Mouse (Mus musculus): ENCODE results near the gene Rin2. TPM values are rescaled to one million over a fixed set of nuclear protein-coding genes. Genes with fewer than 3 reads are reported as not detected.
"Not testable (repeated sequence)": the region's sequence is repeated elsewhere in the genome, so short reads cannot be mapped to it uniquely, and the experiment has no call there.

The Rin2 gene
- polyA plus RNA-seq, 1 experiment from 2014 or later = 55.2 TPM

GRCm38 (mm10) chr2:145901861-145902260, 226.8 kb downstream of the Rin2 start, which contains the start of gene Naa20:
Gene Naa20, plus strand, starts transcription at chr2:145902099.
- H3K9me3 ChIP-seq (ENCODE audit: low read length) = no peaks in the 10 kb centered on the region
- no peak for ATAC-seq
- H3K36me3 ChIP-seq (ENCODE audit: insufficient read depth, low read length) = no peaks in the 10 kb centered on the region
- H3K27me3 ChIP-seq (replicated peaks; ENCODE audit: insufficient read depth, low read length) = no peaks in the 10 kb centered on the region
- no peak within 1 kb of the TSS for H3K27ac ChIP-seq (ENCODE audit: low read length)
- 86% methylated on average over 6 of the region's 6 CpGs for WGBS
- H3K4me1 ChIP-seq (ENCODE audit: insufficient read depth, low read depth, low read length) = peaks cover 8% of the 10 kb centered on the region; the same call in 1 of the 2 replicates
- TF ChIP-seq CTCF (IDR thresholded peaks at IDR 0.05) = no peak
- TF ChIP-seq EP300 (IDR thresholded peaks at IDR 0.05) = no peak
- peak within 1 kb of the TSS; percentile 63 for H3K4me2 ChIP-seq (replicated peaks; ENCODE audit: low read depth, low read length)
- no peak for DNase-seq (ENCODE audit: low spot score)
- H3K4me3 ChIP-seq (ENCODE audit: low read depth, low read length) = peak within 1 kb of the TSS; percentile 96
- peak within 1 kb of the TSS; percentile 76; the same call in 1 of the 2 replicates for H3K9ac ChIP-seq (replicated peaks; ENCODE audit: low read depth)

DNA sequence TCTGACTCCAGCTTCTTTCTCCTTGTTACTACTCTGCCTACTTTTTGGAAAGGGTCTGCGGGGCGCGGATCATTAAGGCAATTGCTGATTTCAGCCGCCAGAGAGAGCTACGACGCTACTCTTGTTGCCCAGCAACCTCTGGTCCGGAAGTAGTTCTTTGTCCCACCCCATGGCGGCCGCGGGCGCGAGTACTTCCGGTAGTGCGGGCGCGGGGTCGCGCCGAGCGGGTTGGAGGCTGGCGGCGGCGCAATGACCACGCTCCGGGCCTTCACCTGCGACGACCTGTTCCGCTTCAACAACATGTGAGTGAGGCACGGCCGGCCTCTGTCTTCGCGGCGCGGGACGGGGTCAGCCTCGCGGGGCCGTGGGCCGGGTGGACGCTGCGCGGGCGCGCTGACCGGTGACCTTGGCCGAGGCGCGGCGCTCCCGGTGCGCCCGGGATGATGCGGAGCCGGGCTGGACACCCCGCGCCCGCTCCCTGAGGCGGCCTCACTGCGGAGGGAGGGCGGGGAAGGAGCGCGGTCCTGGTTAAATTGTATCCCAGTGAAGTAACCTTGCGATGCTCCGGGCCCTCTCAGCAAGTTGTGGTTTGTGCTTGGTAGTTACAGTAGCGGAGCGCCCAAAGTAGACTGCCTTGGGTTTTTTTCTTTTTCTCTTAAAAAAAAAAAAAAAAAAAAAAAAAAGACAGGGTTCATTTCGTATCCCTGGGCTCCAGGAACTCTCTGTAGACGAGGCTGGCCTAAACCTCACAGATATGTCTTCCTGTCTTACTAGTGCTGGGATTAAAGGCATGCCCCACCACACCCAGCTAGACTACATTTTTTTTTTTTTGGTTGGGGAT, 228.3 kb downstream of the Rin2 start:
- WGBS = under 1% methylated on average over 66 of the region's 68 CpGs
- Histone ChIP-seq H3K9me3 (ENCODE audit: low read length) (no peaks in the 10 kb centered on the region), H3K4me2 (replicated peaks; ENCODE audit: low read depth, low read length) (peak overlapping the region; percentile 63)

GRCm38 (mm10) chr2:145903983-145904616, 229.1 kb downstream of the Rin2 start:
- Histone ChIP-seq H3K27me3 (replicated peaks; ENCODE audit: insufficient read depth, low read length) (no peaks in the 10 kb centered on the region), H3K36me3 (ENCODE audit: insufficient read depth, low read length) (0 out of 2 replicates have a peak, but pooled peaks cover 6% of the 10 kb centered on the region), H3K9me3 (ENCODE audit: low read length) (no peaks in the 10 kb centered on the region), H3K4me2 (replicated peaks; ENCODE audit: low read depth, low read length) (peak overlapping the region; percentile 63; the same call in 1 of the 2 replicates), H3K27ac (ENCODE audit: low read length) (no peak overlapping the region), H3K4me3 (ENCODE audit: low read depth, low read length) (peak overlapping the region; percentile 96), H3K9ac (replicated peaks; ENCODE audit: low read depth) (peak overlapping the region; percentile 76; the same call in 1 of the 2 replicates), H3K4me1 (ENCODE audit: insufficient read depth, low read depth, low read length) (peaks cover 8% of the 10 kb centered on the region; the same call in 1 of the 2 replicates)
- 24% methylated on average over 12 of the region's 12 CpGs for WGBS
- no peak for DNase-seq (ENCODE audit: low spot score)
- ATAC-seq = no peak
- TF ChIP-seq EP300 (IDR thresholded peaks at IDR 0.05) (no peak), CTCF (IDR thresholded peaks at IDR 0.05) (no peak)

More for the DNA sequence above, 228.3 kb downstream of the Rin2 start:
- Histone ChIP-seq H3K9ac (replicated peaks; ENCODE audit: low read depth) (peak overlapping the region; percentile 76), H3K27ac (ENCODE audit: low read length) (peak overlapping the region; percentile 79), H3K4me3 (ENCODE audit: low read depth, low read length) (peak overlapping the region; percentile 96), H3K27me3 (replicated peaks; ENCODE audit: insufficient read depth, low read length) (no peaks in the 10 kb centered on the region), H3K4me1 (ENCODE audit: insufficient read depth, low read depth, low read length) (peaks cover 8% of the 10 kb centered on the region; the same call in 1 of the 2 replicates), H3K36me3 (ENCODE audit: insufficient read depth, low read length) (no peaks in the 10 kb centered on the region)
- peak; percentile 96 for DNase-seq (ENCODE audit: low spot score)
- TF ChIP-seq CTCF (IDR thresholded peaks at IDR 0.05) (peak; percentile 74), EP300 (IDR thresholded peaks at IDR 0.05) (no peak)
- peak; percentile 97 for ATAC-seq

DNA sequence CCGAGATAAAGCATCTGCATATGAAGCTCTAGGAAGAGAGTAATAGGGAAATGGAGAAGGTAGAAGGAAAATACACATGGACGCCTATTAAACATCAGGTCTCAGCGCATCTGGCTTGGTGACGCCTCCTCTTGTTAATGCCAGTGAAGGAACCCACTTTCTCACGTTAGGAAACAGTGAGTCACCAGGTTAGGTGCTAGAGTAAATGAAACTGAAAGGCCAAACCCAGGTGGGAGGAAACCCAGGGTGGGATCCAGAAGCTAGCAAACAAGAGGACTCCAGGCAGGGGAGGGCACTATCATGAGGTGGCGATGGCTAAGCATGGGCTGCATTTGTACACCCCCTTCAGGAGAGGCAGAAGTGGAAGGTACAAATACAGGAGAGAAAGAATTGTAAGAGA, 230.1 kb downstream of the Rin2 start:
- H3K27ac ChIP-seq (ENCODE audit: low read length) = no peak overlapping the region
- no peaks in the 10 kb centered on the region for H3K27me3 ChIP-seq (replicated peaks; ENCODE audit: insufficient read depth, low read length)
- no peak overlapping the region for H3K9ac ChIP-seq (replicated peaks; ENCODE audit: low read depth)
- H3K4me3 ChIP-seq (ENCODE audit: low read depth, low read length) = no peak overlapping the region
- no peak for DNase-seq (ENCODE audit: low spot score)
- 74% methylated on average over 6 of the region's 6 CpGs for WGBS
- 0 out of 2 replicates have a peak, but pooled peaks cover 8% of the 10 kb centered on the region for H3K36me3 ChIP-seq (ENCODE audit: insufficient read depth, low read length)
- H3K4me2 ChIP-seq (replicated peaks; ENCODE audit: low read depth, low read length) = no peak overlapping the region
- peaks cover 8% of the 10 kb centered on the region; the same call in 1 of the 2 replicates for H3K4me1 ChIP-seq (ENCODE audit: insufficient read depth, low read depth, low read length)
- H3K9me3 ChIP-seq (ENCODE audit: low read length) = no peaks in the 10 kb centered on the region
- TF ChIP-seq EP300 (IDR thresholded peaks at IDR 0.05) (no peak), CTCF (IDR thresholded peaks at IDR 0.05) (no peak)
- ATAC-seq = no peak

GRCm38 (mm10) chr2:145905884-145906283, 230.9 kb downstream of the Rin2 start:
- DNase-seq (ENCODE audit: low spot score); H3K4me1 ChIP-seq (ENCODE audit: insufficient read depth, low read depth, low read length); H3K27ac ChIP-seq (ENCODE audit: low read length); H3K27me3 ChIP-seq (replicated peaks; ENCODE audit: insufficient read depth, low read length); H3K4me2 ChIP-seq (replicated peaks; ENCODE audit: low read depth, low read length); H3K9me3 ChIP-seq (ENCODE audit: low read length); H3K9ac ChIP-seq (replicated peaks; ENCODE audit: low read depth); H3K4me3 ChIP-seq (ENCODE audit: low read depth, low read length); ATAC-seq: not testable (repeated sequence)
- peak; percentile 55 for TF ChIP-seq CTCF (IDR thresholded peaks at IDR 0.05)
- WGBS = 33% methylated on average over 4 of the region's 4 CpGs
- H3K36me3 ChIP-seq (ENCODE audit: insufficient read depth, low read length) = peaks cover 14% of the 10 kb centered on the region; the same call in 1 of the 2 replicates

Data from lung, postnatal 0 days (tissue).